Mouse (Mus musculus): ENCODE measurements around the gene Pigk.

- no peak for TF ChIP-seq CTCF (IDR thresholded peaks at IDR 0.05; ENCODE audit: borderline replicate concordance, insufficient read depth, low read length)
- no peak for TF ChIP-seq POLR2A (IDR thresholded peaks at IDR 0.05; ENCODE audit: low read depth, low read length)
Observed at GRCm38 (mm10) chr3:152837938-152838337, 124.0 kb downstream of the Pigk start.
